Mouse (Mus musculus): Measurements from ENCODE around the gene Ganc.

- TF ChIP-seq CTCF (IDR thresholded peaks at IDR 0.05; ENCODE audit: extremely low read depth, insufficient read length, insufficient replicate concordance, low read depth, low read length) = no peak
- no peak for TF ChIP-seq POLR2A (IDR thresholded peaks at IDR 0.05; ENCODE audit: low read depth, low read length)
Observed at GRCm38 (mm10) chr2:120446373-120446772, 42.7 kb downstream of the Ganc start.

All from small intestine, adult 2 months (tissue).